Mouse (Mus musculus): Measurements from ENCODE around the gene Gm17660.

DNA sequence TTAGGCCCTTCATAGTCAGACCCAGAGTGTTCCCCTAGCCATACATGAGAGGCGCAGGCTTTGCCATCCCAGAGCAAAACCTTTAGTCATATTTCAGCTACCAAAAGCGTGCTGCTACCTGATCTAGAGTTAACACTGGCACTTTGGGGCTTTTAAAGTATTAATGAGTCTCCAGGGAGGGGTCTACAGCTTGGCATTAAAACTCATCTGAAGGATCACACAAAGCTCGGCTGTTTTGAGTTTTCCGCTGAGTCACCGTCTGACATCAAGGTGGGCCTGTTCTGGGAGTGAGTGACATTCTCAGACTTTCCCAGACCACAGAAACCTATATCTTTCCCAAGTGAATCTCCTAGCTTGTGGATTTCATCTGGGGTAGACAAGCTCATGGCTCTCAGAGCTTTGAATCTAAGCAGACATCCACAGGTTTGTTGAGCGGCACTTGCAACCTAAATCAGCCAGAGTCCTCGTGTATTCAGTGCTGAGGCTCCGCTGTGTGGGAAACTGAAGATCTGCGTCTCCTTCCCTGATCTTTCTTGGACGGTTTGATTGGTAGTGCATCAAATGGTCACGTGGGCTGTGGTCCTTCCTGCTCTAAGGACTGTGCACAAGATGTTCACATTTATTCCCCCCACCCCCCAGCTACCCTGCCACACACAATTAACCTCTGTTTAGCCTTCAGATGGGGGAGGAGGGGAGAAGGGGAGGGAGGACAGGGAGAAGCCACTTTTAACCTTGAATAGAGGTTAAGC lies 30.9 kb upstream of the Gm17660 start:
- TF ChIP-seq POLR2A (IDR thresholded peaks at IDR 0.05; ENCODE audit: borderline replicate concordance, low read depth, low read length), result no peak
- TF ChIP-seq CTCF (IDR thresholded peaks at IDR 0.05; ENCODE audit: low read depth, low read length), result no peak

Measured in bone marrow macrophage, adult 2 months (primary cell).